Mouse (Mus musculus) limb, embryonic 12.5 days (tissue): ENCODE results near the gene Afmid. TPM values are rescaled to one million over a fixed set of nuclear protein-coding genes. Genes with fewer than 3 reads are reported as not detected.

ENCODE experiments used
- ATAC-seq: fragments of 200-750 bp; cut with Nextera tagmentation; 2 replicates; pipeline ENCODE4 v1.8.0; 2017; ENCODE audit warnings: low read depth, moderate TSS enrichment; ENCODE audit not compliant: insufficient number of reproducible peaks, insufficient read depth, low FRiP score, low TSS enrichment
- H3K27ac ChIP-seq: fragments of 300-500 bp; sonication (generic); 2 replicates; pipeline ENCODE4 v1.5.1; 2016; ENCODE audit warnings: mild to moderate bottlenecking, moderate library complexity
- H3K27me3 ChIP-seq: fragments of 300-500 bp; sonication (generic); 2 replicates; pipeline ENCODE4 v1.6.1; 2016; ENCODE audit warnings: mild to moderate bottlenecking, moderate library complexity
- H3K36me3 ChIP-seq: fragments of 300-500 bp; sonication (generic); 2 replicates; pipeline ENCODE4 v1.6.1; 2016; ENCODE audit warnings: mild to moderate bottlenecking, moderate library complexity
- H3K4me1 ChIP-seq: fragments of 300-500 bp; sonication (generic); replicated peaks from 2 replicates; pipeline ENCODE4 v1.6.1; 2016
- H3K4me2 ChIP-seq: fragments of 300-500 bp; sonication (generic); 2 replicates; pipeline ENCODE4 v1.6.1; 2016; ENCODE audit warnings: mild to moderate bottlenecking, moderate library complexity
- H3K4me3 ChIP-seq: fragments of 300-500 bp; sonication (generic); replicated peaks from 2 replicates; pipeline ENCODE4 v1.5.1; 2016; ENCODE audit warnings: mild to moderate bottlenecking
- H3K9ac ChIP-seq: fragments of 300-500 bp; sonication (generic); replicated peaks from 2 replicates; pipeline ENCODE4 v1.6.1; 2016; ENCODE audit warnings: mild to moderate bottlenecking, moderate library complexity
- H3K9me3 ChIP-seq: fragments of 300-500 bp; sonication (generic); 2 replicates; pipeline ENCODE4 v1.6.1; 2016; ENCODE audit warnings: mild to moderate bottlenecking, moderate library complexity
- WGBS: fragments of 180-500 bp; shearing (Covaris S2); methylation state at CpG from one replicate; pipeline ENCODE4 v1.1.7; 2016; 5-methylcytosine and 5-hydroxymethylcytosine counted together
- polyA plus RNA-seq: library from polyadenylated mRNA; unstranded; fragments of >200 nt; fragmentation: Nextera tagmentation; extraction: Ambion mirVana; gene quantifications from 2 replicates; pipeline ENCODE4 v1.2.1, GENCODE M21; 2016

Afmid gene
- polyA plus RNA-seq, 1 experiment from 2014 or later = 4.2 TPM

GRCm38 (mm10) chr11:117797511-117798159 lies 28.1 kb upstream of the Afmid start, which contains the start of gene 6030468B19Rik:
TSS of gene 6030468B19Rik (plus strand) at chr11:117797660.
- Histone ChIP-seq H3K4me1 (peaks cover 17% of the 10 kb centered on the region), H3K4me2 (no peak within 1 kb of the TSS), H3K27me3 (peaks cover 6% of the 10 kb centered on the region), H3K36me3 (no peaks in the 10 kb centered on the region), H3K27ac (no peak within 1 kb of the TSS), H3K9ac (peak within 1 kb of the TSS; percentile 40; the same call in 1 of the 2 replicates), H3K4me3 (no peak within 1 kb of the TSS), H3K9me3 (no peaks in the 10 kb centered on the region)
- no peak for ATAC-seq
- 52% methylated on average over 9 of the region's 9 CpGs for WGBS

DNA sequence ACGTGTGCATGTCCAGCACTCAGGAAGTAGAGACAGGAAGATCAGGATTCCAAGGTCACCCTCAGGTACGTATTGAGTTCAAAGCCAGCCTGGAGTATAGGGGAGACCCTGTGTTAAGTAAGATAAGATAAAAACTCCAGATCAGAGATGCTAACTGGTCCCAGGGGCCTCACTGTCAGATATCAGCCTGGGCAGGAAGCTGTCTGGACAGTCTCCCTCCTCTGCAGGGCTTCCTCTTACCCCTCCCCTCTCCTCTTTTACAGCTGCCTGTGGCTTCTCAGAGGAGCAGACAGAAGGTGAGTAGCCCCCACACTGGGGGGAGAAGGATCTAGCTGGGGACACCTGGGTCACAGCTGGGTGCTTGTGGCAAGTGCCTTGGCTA lies 27.6 kb upstream of the Afmid start:
- H3K4me1 ChIP-seq = peaks cover 16% of the 10 kb centered on the region
- H3K9me3 ChIP-seq = no peaks in the 10 kb centered on the region
- peak overlapping the region; percentile 40; the same call in 1 of the 2 replicates for H3K9ac ChIP-seq
- H3K36me3 ChIP-seq = no peaks in the 10 kb centered on the region
- WGBS = 43% methylated on average over 2 of the region's 2 CpGs
- ATAC-seq = no peak
- H3K4me2 ChIP-seq = no peak overlapping the region
- no peak overlapping the region for H3K27ac ChIP-seq
- H3K27me3 ChIP-seq = peaks cover 5% of the 10 kb centered on the region
- H3K4me3 ChIP-seq = no peak overlapping the region

DNA sequence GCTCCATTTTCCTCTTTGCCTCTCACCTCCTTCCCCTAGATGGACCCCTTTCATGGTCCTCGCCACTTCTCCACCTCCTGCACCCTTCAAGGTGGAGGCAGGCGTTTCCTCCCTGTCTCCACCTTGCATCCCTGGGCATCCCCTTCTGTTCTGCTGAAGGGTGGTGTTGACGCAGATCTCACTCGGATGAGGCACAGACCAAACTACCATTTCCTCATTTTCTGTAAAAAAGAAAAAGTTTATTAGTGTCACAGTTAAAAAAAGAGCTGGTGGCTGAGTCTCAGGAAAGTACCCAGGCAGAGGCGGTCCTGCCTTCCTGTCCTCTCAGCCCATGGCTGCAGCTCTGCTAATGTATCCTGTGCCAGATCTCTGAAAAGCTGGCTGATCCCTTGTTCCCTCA lies 26.6 kb upstream of the Afmid start:
- ATAC-seq = no peak
- H3K4me2 ChIP-seq = no peak overlapping the region
- WGBS = 65% methylated on average over 5 of the region's 5 CpGs
- H3K9ac ChIP-seq = no peak overlapping the region
- peaks cover 4% of the 10 kb centered on the region; the same call in 1 of the 2 replicates for H3K27me3 ChIP-seq
- no peak overlapping the region for H3K27ac ChIP-seq
- no peak overlapping the region for H3K4me3 ChIP-seq
- no peaks in the 10 kb centered on the region for H3K9me3 ChIP-seq
- peaks cover 13% of the 10 kb centered on the region for H3K4me1 ChIP-seq
- no peaks in the 10 kb centered on the region for H3K36me3 ChIP-seq

- Histone ChIP-seq H3K27ac (no peak overlapping the region), H3K27me3 (peaks cover 4% of the 10 kb centered on the region; the same call in 1 of the 2 replicates), H3K4me1 (peaks cover 12% of the 10 kb centered on the region), H3K9me3 (no peaks in the 10 kb centered on the region), H3K4me2 (no peak overlapping the region), H3K4me3 (no peak overlapping the region), H3K9ac (no peak overlapping the region), H3K36me3 (no peaks in the 10 kb centered on the region)
- 83% methylated on average over 7 of the region's 7 CpGs for WGBS
- ATAC-seq = no peak
Observed at GRCm38 (mm10) chr11:117800038-117800437, 25.7 kb upstream of the Afmid start.

DNA sequence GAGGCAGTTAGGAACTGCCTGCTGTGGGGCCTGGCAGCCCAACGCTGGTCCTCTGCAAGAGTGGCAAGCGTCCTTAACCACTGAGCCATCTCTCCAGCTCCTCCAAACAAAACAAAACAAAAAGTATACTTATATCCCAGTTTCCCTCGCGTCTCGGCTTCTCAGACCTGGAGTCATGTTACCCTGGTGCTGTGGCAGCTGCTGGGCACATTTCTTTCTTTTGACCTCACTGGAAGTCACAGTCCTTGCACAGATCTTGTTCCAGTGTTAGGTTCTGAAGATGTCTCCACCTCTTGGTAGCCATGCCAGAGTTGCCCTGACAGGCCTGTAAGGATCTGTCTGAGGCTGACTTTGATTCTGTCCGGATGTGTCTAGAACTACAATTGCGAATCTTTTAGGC lies 24.1 kb upstream of the Afmid start:
- peaks cover 4% of the 10 kb centered on the region; the same call in 1 of the 2 replicates for H3K27me3 ChIP-seq
- H3K4me1 ChIP-seq = peaks cover 12% of the 10 kb centered on the region
- no peak for ATAC-seq
- H3K4me3 ChIP-seq = no peak overlapping the region
- H3K36me3 ChIP-seq = no peaks in the 10 kb centered on the region
- H3K9me3 ChIP-seq = no peaks in the 10 kb centered on the region
- no peak overlapping the region for H3K4me2 ChIP-seq
- WGBS = 64% methylated on average over 7 of the region's 7 CpGs
- H3K27ac ChIP-seq = no peak overlapping the region
- no peak overlapping the region for H3K9ac ChIP-seq

DNA sequence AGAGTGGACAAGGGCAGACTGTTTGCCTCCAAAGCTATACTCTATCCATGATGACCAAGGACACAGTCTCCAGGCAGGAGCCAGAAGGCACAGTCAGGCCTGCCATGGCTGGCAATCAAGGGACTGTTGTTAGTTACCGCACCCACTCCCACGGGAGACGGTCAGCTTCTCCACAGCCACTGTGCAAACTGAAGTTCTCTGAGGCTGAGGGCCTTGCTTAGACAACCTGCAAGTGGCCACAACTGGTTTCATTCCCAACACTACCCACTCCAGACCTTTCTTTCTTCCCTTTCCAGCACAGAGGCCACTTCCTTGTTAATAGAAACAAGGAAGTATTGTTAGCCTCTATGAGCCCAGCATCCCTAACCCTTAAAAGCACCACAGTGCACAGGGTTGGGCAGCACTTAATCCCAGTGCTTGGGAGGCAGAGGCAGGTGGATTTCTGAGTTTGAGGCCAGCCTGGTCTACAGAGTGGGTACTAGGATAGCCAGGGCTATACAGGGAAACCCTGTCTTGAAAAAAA lies 22.5 kb upstream of the Afmid start:
- H3K9me3 ChIP-seq = no peaks in the 10 kb centered on the region
- H3K9ac ChIP-seq = no peak overlapping the region
- H3K27ac ChIP-seq = no peak overlapping the region
- no peak overlapping the region for H3K4me3 ChIP-seq
- WGBS = 86% methylated on average over 3 of the region's 3 CpGs
- H3K4me1 ChIP-seq = peaks cover 8% of the 10 kb centered on the region
- peaks cover 4% of the 10 kb centered on the region; the same call in 1 of the 2 replicates for H3K27me3 ChIP-seq
- ATAC-seq = no peak
- H3K4me2 ChIP-seq = no peak overlapping the region
- no peaks in the 10 kb centered on the region for H3K36me3 ChIP-seq

GRCm38 (mm10) chr11:117806781-117807180 lies 18.9 kb upstream of the Afmid start:
- Histone ChIP-seq H3K27ac (no peak overlapping the region), H3K9me3 (no peaks in the 10 kb centered on the region), H3K4me3 (no peak overlapping the region), H3K4me2 (no peak overlapping the region), H3K27me3 (no peaks in the 10 kb centered on the region), H3K36me3 (peaks cover under 1% of the 10 kb centered on the region; the same call in 1 of the 2 replicates), H3K9ac (no peak overlapping the region), H3K4me1 (peaks cover 23% of the 10 kb centered on the region)
- WGBS = 93% methylated on average over 6 of the region's 6 CpGs
- ATAC-seq = no peak

GRCm38 (mm10) chr11:117809407-117810311 lies 16.1 kb upstream of the Afmid start, which contains the start of the genes Gm20708 and Syngr2:
TSS of gene Gm20708 (plus strand) at chr11:117809668.
TSS of gene Syngr2 (plus strand) at chr11:117809668.
- peaks cover 23% of the 10 kb centered on the region for H3K4me1 ChIP-seq
- H3K27me3 ChIP-seq = no peaks in the 10 kb centered on the region
- H3K9me3 ChIP-seq = no peaks in the 10 kb centered on the region
- H3K9ac ChIP-seq = peak within 1 kb of the TSS; percentile 74
- peak within 1 kb of the TSS; percentile 99 for H3K4me2 ChIP-seq
- H3K27ac ChIP-seq = peak within 1 kb of the TSS; percentile 29; the same call in 1 of the 2 replicates
- peak; percentile 27; the same call in 1 of the 2 replicates for ATAC-seq
- H3K36me3 ChIP-seq = peaks cover 30% of the 10 kb centered on the region
- WGBS = under 1% methylated on average over 75 of the region's 75 CpGs
- peak within 1 kb of the TSS; percentile 87 for H3K4me3 ChIP-seq

DNA sequence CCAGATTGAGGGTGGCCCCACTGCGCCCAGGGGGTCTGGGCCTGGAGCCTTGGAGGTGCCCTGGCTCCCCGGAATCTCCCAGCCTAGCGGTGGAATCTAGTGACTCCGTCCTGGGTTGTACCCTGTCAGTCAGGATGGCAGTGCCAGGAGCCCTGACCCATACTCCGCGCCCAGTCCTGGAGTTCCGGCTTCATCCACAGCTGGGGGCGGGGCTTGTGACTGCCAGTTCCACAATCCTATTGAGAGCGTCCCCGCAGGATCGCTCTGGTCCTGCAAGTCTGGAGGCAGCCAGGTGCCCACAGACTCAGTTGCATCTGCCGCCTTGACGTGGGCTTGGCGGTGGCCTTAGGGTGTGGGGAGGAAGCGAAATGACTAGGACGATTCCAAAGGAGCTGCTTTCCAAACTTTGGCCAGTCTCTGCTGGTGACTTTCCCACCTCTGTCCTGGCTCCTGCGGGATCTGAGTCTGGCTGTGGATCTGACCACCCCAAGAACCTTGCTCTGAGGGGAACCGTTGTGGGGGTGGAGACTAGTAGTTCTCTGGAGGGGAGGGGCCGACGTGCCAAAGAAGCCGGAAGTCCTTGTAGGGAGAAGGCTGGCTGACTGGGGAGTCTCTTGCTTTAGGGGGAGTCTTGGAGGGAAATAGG lies 15.2 kb upstream of the Afmid start:
- Histone ChIP-seq H3K9me3 (no peaks in the 10 kb centered on the region), H3K27me3 (no peaks in the 10 kb centered on the region), H3K36me3 (peaks cover 38% of the 10 kb centered on the region), H3K4me1 (peaks cover 23% of the 10 kb centered on the region), H3K4me2 (peak overlapping the region; percentile 99), H3K9ac (peak overlapping the region; percentile 74; the same call in 1 of the 2 replicates), H3K27ac (peak overlapping the region; percentile 29; the same call in 1 of the 2 replicates), H3K4me3 (peak overlapping the region; percentile 87)
- WGBS = 1% methylated on average over 21 of the region's 21 CpGs
- ATAC-seq = peak; percentile 71

GRCm38 (mm10) chr11:117813867-117814266 lies 11.9 kb upstream of the Afmid start:
- WGBS = 88% methylated on average over 5 of the region's 5 CpGs
- Histone ChIP-seq H3K36me3 (peaks cover 72% of the 10 kb centered on the region), H3K9ac (no peak overlapping the region), H3K4me2 (no peak overlapping the region), H3K9me3 (no peaks in the 10 kb centered on the region), H3K27me3 (no peaks in the 10 kb centered on the region), H3K4me1 (peaks cover 23% of the 10 kb centered on the region), H3K27ac (no peak overlapping the region), H3K4me3 (no peak overlapping the region)
- no peak for ATAC-seq
